Mouse (Mus musculus) mouse trophoblast stem cell (cell line): ENCODE results near the gene Utp18.
"Not testable (repeated sequence)": the region's sequence is repeated elsewhere in the genome, so short reads cannot be mapped to it uniquely, and the experiment has no call there.

Experiments
- in situ Hi-C, 2 experiments: fragments of 300-500 bp; cut with MseI, MboI; formaldehyde crosslinking; loops; 2 replicates in 1 of 2; 3 replicates in 1 of 2; pipeline ENCODE4 v1.15.1; 2025

Utp18 gene

GRCm38 (mm10) chr11:93885572-93886410, at the start of gene Utp18, which contains the start of gene Mbtd1:
Gene Utp18, minus strand, starts transcription at chr11:93885766.
Gene Mbtd1, plus strand, starts transcription at chr11:93885852.
- in situ Hi-C loops, result no loop called here

GRCm38 (mm10) chr11:93929106-93929505, 43.5 kb upstream of the Utp18 start:
- in situ Hi-C loops, result no loop called here

GRCm38 (mm10) chr11:93915019-93915418, 29.5 kb upstream of the Utp18 start:
- in situ Hi-C loops, result not testable (repeated sequence)

GRCm38 (mm10) chr11:93911603-93912002, 26.0 kb upstream of the Utp18 start:
- in situ Hi-C loops, result no loop called here

- in situ Hi-C loops, result no loop called here
These were observed 23.3 kb upstream of the Utp18 start for GRCm38 (mm10) chr11:93908829-93909228.

- in situ Hi-C loops, result no loop called here
These were observed 22.3 kb upstream of the Utp18 start for GRCm38 (mm10) chr11:93907839-93908238.

- in situ Hi-C loops, result no loop called here
These were observed 21.3 kb upstream of the Utp18 start for GRCm38 (mm10) chr11:93906834-93907233.

GRCm38 (mm10) chr11:93897732-93898131, 12.2 kb upstream of the Utp18 start:
- in situ Hi-C loops, result no loop called here

GRCm38 (mm10) chr11:93887080-93887447, 1.5 kb upstream of the Utp18 start:
- in situ Hi-C loops, result no loop called here

- in situ Hi-C loops, result no loop called here
These were observed 979 bp upstream of the Utp18 start for GRCm38 (mm10) chr11:93886411-93887079.

GRCm38 (mm10) chr11:93884901-93885571, 530 bp downstream of the Utp18 start:
- in situ Hi-C loops, result no loop called here

- in situ Hi-C loops, result no loop called here
These were observed 1.5 kb downstream of the Utp18 start for GRCm38 (mm10) chr11:93884068-93884467.

- in situ Hi-C loops, result no loop called here
These were observed 22.9 kb downstream of the Utp18 start for GRCm38 (mm10) chr11:93862638-93863037.

- in situ Hi-C loops, result no loop called here
These were observed 23.4 kb downstream of the Utp18 start for GRCm38 (mm10) chr11:93862045-93862623.

GRCm38 (mm10) chr11:93861193-93861592, 24.4 kb downstream of the Utp18 start:
- in situ Hi-C loops, result no loop called here

- in situ Hi-C loops, result no loop called here
These were observed 24.9 kb downstream of the Utp18 start for GRCm38 (mm10) chr11:93860540-93861172.

- in situ Hi-C loops, result no loop called here
These were observed 29.1 kb downstream of the Utp18 start for GRCm38 (mm10) chr11:93856284-93856955.

GRCm38 (mm10) chr11:93852546-93852945, 33.0 kb downstream of the Utp18 start:
- in situ Hi-C loops, result no loop called here

GRCm38 (mm10) chr11:93847342-93847741, 38.2 kb downstream of the Utp18 start:
- in situ Hi-C loops, result no loop called here

GRCm38 (mm10) chr11:93835800-93836199, 49.8 kb downstream of the Utp18 start:
- in situ Hi-C loops, result no loop called here

GRCm38 (mm10) chr11:93829971-93830370, 55.6 kb downstream of the Utp18 start:
- in situ Hi-C loops, result no loop called here
